Mouse (Mus musculus): ENCODE measurements around the gene Afmid. TPM values are rescaled to one million over a fixed set of nuclear protein-coding genes. Genes with fewer than 3 reads are reported as not detected.
A peak's percentile ranks its signal among the peaks of the same experiment; 100 is the strongest.
"Not testable (repeated sequence)": the region's sequence is repeated elsewhere in the genome, so short reads cannot be mapped to it uniquely, and the experiment has no call there.

Afmid gene
- polyA plus RNA-seq, 1 experiment from 2014 or later, result 8.3 TPM

- H3K36me3 ChIP-seq, result no peaks in the 10 kb centered on the region
- H3K27ac ChIP-seq, result 0 out of 2 replicates have a peak overlapping the region, but pooled peaks have one; percentile 1
- no peak overlapping the region for H3K4me3 ChIP-seq (replicated peaks)
- H3K27me3 ChIP-seq (replicated peaks), result no peaks in the 10 kb centered on the region
- no peak overlapping the region for H3K9ac ChIP-seq
- no peaks in the 10 kb centered on the region for H3K9me3 ChIP-seq
- no peak overlapping the region for H3K4me2 ChIP-seq (replicated peaks)
- WGBS, result 22% methylated on average over 2 of the region's 2 CpGs
- ATAC-seq, result peak; percentile 46; the same call in 1 of the 2 replicates
- peaks cover 14% of the 10 kb centered on the region for H3K4me1 ChIP-seq (replicated peaks)
These were observed 27.6 kb upstream of the Afmid start for GRCm38 (mm10) chr11:117798160-117798541.

- Histone ChIP-seq H3K27ac (no peak overlapping the region), H3K4me3 (replicated peaks) (no peak overlapping the region), H3K9ac (no peak overlapping the region), H3K9me3 (no peaks in the 10 kb centered on the region), H3K4me2 (replicated peaks) (no peak overlapping the region), H3K27me3 (replicated peaks) (no peaks in the 10 kb centered on the region), H3K4me1 (replicated peaks) (peaks cover 14% of the 10 kb centered on the region), H3K36me3 (no peaks in the 10 kb centered on the region)
- 64% methylated on average over 5 of the region's 5 CpGs for WGBS
- ATAC-seq, result no peak
These were observed 26.6 kb upstream of the Afmid start for GRCm38 (mm10) chr11:117799174-117799573.

- H3K27me3 ChIP-seq (replicated peaks), result no peaks in the 10 kb centered on the region
- WGBS, result 82% methylated on average over 7 of the region's 7 CpGs
- ATAC-seq, result no peak
These were observed 25.7 kb upstream of the Afmid start for GRCm38 (mm10) chr11:117800038-117800437.

GRCm38 (mm10) chr11:117801650-117802049, 24.1 kb upstream of the Afmid start:
- Histone ChIP-seq H3K36me3 (no peaks in the 10 kb centered on the region), H3K4me2 (replicated peaks) (no peak overlapping the region), H3K9ac (no peak overlapping the region), H3K4me3 (replicated peaks) (no peak overlapping the region), H3K9me3 (no peaks in the 10 kb centered on the region), H3K27me3 (replicated peaks) (no peaks in the 10 kb centered on the region), H3K27ac (no peak overlapping the region), H3K4me1 (replicated peaks) (peaks cover 14% of the 10 kb centered on the region)
- ATAC-seq, result no peak
- WGBS, result 74% methylated on average over 7 of the region's 7 CpGs

More at GRCm38 (mm10) chr11:117800038-117800437, 25.7 kb upstream of the Afmid start:
- Histone ChIP-seq H3K9ac (no peak overlapping the region), H3K4me1 (replicated peaks) (peaks cover 14% of the 10 kb centered on the region), H3K27ac (no peak overlapping the region), H3K4me3 (replicated peaks) (no peak overlapping the region), H3K9me3 (no peaks in the 10 kb centered on the region), H3K36me3 (no peaks in the 10 kb centered on the region), H3K4me2 (replicated peaks) (no peak overlapping the region)

GRCm38 (mm10) chr11:117803166-117803688, 22.5 kb upstream of the Afmid start:
- WGBS, result 87% methylated on average over 3 of the region's 3 CpGs

GRCm38 (mm10) chr11:117806781-117807180, 18.9 kb upstream of the Afmid start:
- WGBS, result 91% methylated on average over 6 of the region's 6 CpGs
- H3K36me3 ChIP-seq, result no peaks in the 10 kb centered on the region
- no peak overlapping the region for H3K9ac ChIP-seq
- no peaks in the 10 kb centered on the region for H3K27me3 ChIP-seq (replicated peaks)
- H3K4me3 ChIP-seq (replicated peaks), result no peak overlapping the region
- no peak for ATAC-seq
- H3K4me2 ChIP-seq (replicated peaks), result no peak overlapping the region
- peaks cover 19% of the 10 kb centered on the region for H3K4me1 ChIP-seq (replicated peaks)
- no peak overlapping the region for H3K27ac ChIP-seq
- H3K9me3 ChIP-seq, result no peaks in the 10 kb centered on the region

More at GRCm38 (mm10) chr11:117803166-117803688, 22.5 kb upstream of the Afmid start:
- ATAC-seq, result no peak
- no peak overlapping the region for H3K4me3 ChIP-seq (replicated peaks)
- H3K4me1 ChIP-seq (replicated peaks), result peaks cover 4% of the 10 kb centered on the region
- no peak overlapping the region for H3K4me2 ChIP-seq (replicated peaks)
- H3K27me3 ChIP-seq (replicated peaks), result no peaks in the 10 kb centered on the region
- H3K36me3 ChIP-seq, result no peaks in the 10 kb centered on the region
- H3K27ac ChIP-seq, result no peak overlapping the region
- no peak overlapping the region for H3K9ac ChIP-seq
- no peaks in the 10 kb centered on the region for H3K9me3 ChIP-seq

- peak within 1 kb of the TSS; percentile 82 for H3K4me3 ChIP-seq (replicated peaks)
- peak; percentile 83 for ATAC-seq
- peaks cover 25% of the 10 kb centered on the region for H3K36me3 ChIP-seq
- H3K27ac ChIP-seq, result peak within 1 kb of the TSS; percentile 89
- WGBS, result under 1% methylated on average over 74 of the region's 75 CpGs
- peaks cover 19% of the 10 kb centered on the region for H3K4me1 ChIP-seq (replicated peaks)
- peak within 1 kb of the TSS; percentile 77 for H3K9ac ChIP-seq
- no peaks in the 10 kb centered on the region for H3K27me3 ChIP-seq (replicated peaks)
- peak within 1 kb of the TSS; percentile 95 for H3K4me2 ChIP-seq (replicated peaks)
- no peaks in the 10 kb centered on the region for H3K9me3 ChIP-seq
These were observed 16.1 kb upstream of the Afmid start, which contains the start of the genes Gm20708 and Syngr2 for GRCm38 (mm10) chr11:117809407-117810311. Gene Gm20708, plus strand, starts transcription at chr11:117809668. Gene Syngr2, plus strand, starts transcription at chr11:117809668.

GRCm38 (mm10) chr11:117810401-117811046, 15.2 kb upstream of the Afmid start:
- Histone ChIP-seq H3K27ac (peak overlapping the region; percentile 89), H3K4me2 (replicated peaks) (peak overlapping the region; percentile 95), H3K4me1 (replicated peaks) (peaks cover 19% of the 10 kb centered on the region), H3K9me3 (no peaks in the 10 kb centered on the region), H3K9ac (peak overlapping the region; percentile 77), H3K27me3 (replicated peaks) (no peaks in the 10 kb centered on the region), H3K4me3 (replicated peaks) (peak overlapping the region; percentile 82), H3K36me3 (peaks cover 31% of the 10 kb centered on the region)
- peak; percentile 90 for ATAC-seq
- WGBS, result under 1% methylated on average over 21 of the region's 21 CpGs

GRCm38 (mm10) chr11:117813867-117814266, 11.9 kb upstream of the Afmid start:
- H3K36me3 ChIP-seq, result peaks cover 42% of the 10 kb centered on the region
- 0 out of 2 replicates have a peak overlapping the region, but pooled peaks have one; percentile 13 for H3K27ac ChIP-seq
- H3K4me1 ChIP-seq (replicated peaks), result peaks cover 19% of the 10 kb centered on the region
- ATAC-seq, result no peak
- no peaks in the 10 kb centered on the region for H3K9me3 ChIP-seq
- WGBS, result 61% methylated on average over 5 of the region's 5 CpGs
- H3K27me3 ChIP-seq (replicated peaks), result no peaks in the 10 kb centered on the region
- no peak overlapping the region for H3K4me2 ChIP-seq (replicated peaks)
- H3K4me3 ChIP-seq (replicated peaks), result no peak overlapping the region
- no peak overlapping the region for H3K9ac ChIP-seq

GRCm38 (mm10) chr11:117814704-117815366, 10.9 kb upstream of the Afmid start:
- 91% methylated on average over 6 of the region's 6 CpGs for WGBS
- ATAC-seq, result no peak
- Histone ChIP-seq H3K27me3 (replicated peaks) (no peaks in the 10 kb centered on the region), H3K4me2 (replicated peaks) (no peak overlapping the region), H3K9ac (no peak overlapping the region), H3K27ac (no peak overlapping the region), H3K4me3 (replicated peaks) (no peak overlapping the region), H3K9me3 (no peaks in the 10 kb centered on the region), H3K36me3 (peaks cover 50% of the 10 kb centered on the region), H3K4me1 (replicated peaks) (peaks cover 14% of the 10 kb centered on the region)

GRCm38 (mm10) chr11:117815850-117816249, 9.9 kb upstream of the Afmid start:
- H3K9ac ChIP-seq; H3K27ac ChIP-seq; H3K4me2 ChIP-seq (replicated peaks); H3K4me1 ChIP-seq (replicated peaks); ATAC-seq; H3K9me3 ChIP-seq; H3K4me3 ChIP-seq (replicated peaks); H3K27me3 ChIP-seq (replicated peaks): not testable (repeated sequence)
- H3K36me3 ChIP-seq, result peaks cover 56% of the 10 kb centered on the region
- 75% methylated on average over 9 of the region's 9 CpGs for WGBS
